Mouse (Mus musculus): Measurements from ENCODE around the gene Mfsd1. TPM values are rescaled to one million over a fixed set of nuclear protein-coding genes. Genes with fewer than 3 reads are reported as not detected.

Gene Mfsd1
- total and polyA plus RNA-seq, 3 experiments: 44.3 to 95.7 (median 56.8) TPM

- no peak for TF ChIP-seq MXI1 (IDR thresholded peaks at IDR 0.05; ENCODE audit: low read depth, low read length)
- peak; percentile 75 for TF ChIP-seq SMC3 (IDR thresholded peaks at IDR 0.05; ENCODE audit: low read depth, low read length)
- no peak for TF ChIP-seq CHD2 (IDR thresholded peaks at IDR 0.05; ENCODE audit: low read length)
- no peak for TF ChIP-seq NRF1 (IDR thresholded peaks at IDR 0.05; ENCODE audit: low read depth, low read length)
- TF ChIP-seq RAD21 (IDR thresholded peaks at IDR 0.05; ENCODE audit: low read depth, low read length): peak; percentile 78
- peak in 1 of 2 experiments; percentile 67; a peak in 2 of 4 replicates for TF ChIP-seq CTCF (conservative IDR thresholded peaks at IDR 0.05 in 1 of 2, IDR thresholded peaks at IDR 0.05 in 1 of 2; ENCODE audit: low read depth in 2 of 2, low read length in 2 of 2)
- no peak for TF ChIP-seq POLR2AphosphoS2 (IDR thresholded peaks at IDR 0.05; ENCODE audit: low read depth, low read length)
Measured at GRCm38 (mm10) chr3:67624629-67625028, 42.1 kb downstream of the Mfsd1 start (continued).

- Histone ChIP-seq H3K36me3 (replicated peaks in 1 of 2; ENCODE audit: control insufficient read depth in 1 of 2, insufficient read depth in 1 of 2, low read length in 1 of 2) (no peaks in the 10 kb centered on the region), H3K9ac (ENCODE audit: insufficient read depth, low read depth) (no peak overlapping the region), H3K27me3 (replicated peaks) (no peaks in the 10 kb centered on the region), H3K4me1 (ENCODE audit: control insufficient read depth in 1 of 2, insufficient read depth in 2 of 2) (no peaks in the 10 kb centered on the region), H3K4me3 (replicated peaks in 1 of 3; ENCODE audit: low read depth in 2 of 3, low read length in 2 of 3, poor library complexity in 1 of 3) (no peak overlapping the region), H3K79me2 (replicated peaks; ENCODE audit: control insufficient read depth, extremely low read depth, insufficient read depth, poor library complexity, severe bottlenecking) (no peaks in the 10 kb centered on the region), H3K4me2 (ENCODE audit: insufficient read depth, low read depth, poor library complexity, severe bottlenecking) (no peak overlapping the region), H3K9me3 (replicated peaks; ENCODE audit: low read length) (no peaks in the 10 kb centered on the region), H3K27ac (ENCODE audit: insufficient read depth, low read depth) (no peak overlapping the region)
- TF ChIP-seq RAD21 (IDR thresholded peaks at IDR 0.05; ENCODE audit: low read depth, low read length) (no peak), MAX (IDR thresholded peaks at IDR 0.05; ENCODE audit: low read length) (no peak), JUN (IDR thresholded peaks at IDR 0.05; ENCODE audit: insufficient read depth, low read depth, low read length) (no peak)
- in situ Hi-C loops (cut with MboI; ENCODE audit: low pct_ligation_motif_present, low pct_unique_long_range_greater_than_20kb, low sequenced_read_pairs) (no loop called here), dilution Hi-C loops (cut with MboI; ENCODE audit: extremely low pct_ligation_motif_present, extremely low pct_unique_long_range_greater_than_20kb, low sequenced_read_pairs) (no loop called here)
- DNase-seq (ENCODE audit: extremely low read depth): no peak
Measured at GRCm38 (mm10) chr3:67643135-67643534, 60.6 kb downstream of the Mfsd1 start.

GRCm38 (mm10) chr3:67645640-67646466 is 63.3 kb downstream of the Mfsd1 start:
- no peak overlapping the region for H3K4me3 ChIP-seq (replicated peaks in 1 of 3; ENCODE audit: low read depth in 2 of 3, low read length in 2 of 3, poor library complexity in 1 of 3)
- no peaks in the 10 kb centered on the region for H3K36me3 ChIP-seq (replicated peaks in 1 of 2; ENCODE audit: control insufficient read depth in 1 of 2, insufficient read depth in 1 of 2, low read length in 1 of 2)
- no peak overlapping the region for H3K9ac ChIP-seq (ENCODE audit: insufficient read depth, low read depth)
- no peak for DNase-seq (ENCODE audit: extremely low read depth)
- H3K4me1 ChIP-seq (ENCODE audit: control insufficient read depth in 1 of 2, insufficient read depth in 2 of 2): no peaks in the 10 kb centered on the region
- H3K9me3 ChIP-seq (replicated peaks; ENCODE audit: low read length): no peaks in the 10 kb centered on the region
- H3K79me2 ChIP-seq (replicated peaks; ENCODE audit: control insufficient read depth, extremely low read depth, insufficient read depth, poor library complexity, severe bottlenecking): no peaks in the 10 kb centered on the region
- no peaks in the 10 kb centered on the region for H3K27me3 ChIP-seq (replicated peaks)
- no peak overlapping the region for H3K4me2 ChIP-seq (ENCODE audit: insufficient read depth, low read depth, poor library complexity, severe bottlenecking)
- in situ Hi-C loops (cut with MboI; ENCODE audit: low pct_ligation_motif_present, low pct_unique_long_range_greater_than_20kb, low sequenced_read_pairs) (no loop called here), dilution Hi-C loops (cut with MboI; ENCODE audit: extremely low pct_ligation_motif_present, extremely low pct_unique_long_range_greater_than_20kb, low sequenced_read_pairs) (no loop called here)
- H3K27ac ChIP-seq (ENCODE audit: insufficient read depth, low read depth): no peak overlapping the region
- TF ChIP-seq UBTF (IDR thresholded peaks at IDR 0.05; ENCODE audit: low read depth, low read length): no peak

Other genes starting within 250 kb of the Mfsd1 start
- gene Mlf1, start 208.6 kb upstream of the Mfsd1 start, total RNA-seq (2012; rRNA removed): not detected in 2 replicates
- not detected in 2 replicates for gene Mlf1, start 208.6 kb upstream of the Mfsd1 start, total RNA-seq (2014; rRNA removed)
- gene Mlf1, start 208.6 kb upstream of the Mfsd1 start, polyA plus RNA-seq (2012; ENCODE audit: insufficient read length, low read depth): not detected in 2 replicates
- not detected in 2 replicates for gene Gm17402, start 207.6 kb upstream of the Mfsd1 start, total RNA-seq (2012; rRNA removed)
- not detected in 2 replicates for gene Gm17402, start 207.6 kb upstream of the Mfsd1 start, total RNA-seq (2014; rRNA removed)
- not detected in 2 replicates for gene Gm17402, start 207.6 kb upstream of the Mfsd1 start, polyA plus RNA-seq (2012; ENCODE audit: insufficient read length, low read depth)
- gene Gfm1, start 152.6 kb upstream of the Mfsd1 start, total RNA-seq (2012; rRNA removed): 47.0 and 63.5 TPM in 2 replicates
- gene Gfm1, start 152.6 kb upstream of the Mfsd1 start, total RNA-seq (2014; rRNA removed): 73.1 and 74.9 TPM in 2 replicates
- gene Gfm1, start 152.6 kb upstream of the Mfsd1 start, polyA plus RNA-seq (2012; ENCODE audit: insufficient read length, low read depth): 91.3 and 98.9 TPM in 2 replicates
- 11.0 and 14.3 TPM in 2 replicates for gene Lxn, start 118.8 kb upstream of the Mfsd1 start, total RNA-seq (2012; rRNA removed)
- 12.8 and 14.3 TPM in 2 replicates for gene Lxn, start 118.8 kb upstream of the Mfsd1 start, total RNA-seq (2014; rRNA removed)
- gene Lxn, start 118.8 kb upstream of the Mfsd1 start, polyA plus RNA-seq (2012; ENCODE audit: insufficient read length, low read depth): 31.3 and 33.3 TPM in 2 replicates
- gene Rarres1, start 67.2 kb upstream of the Mfsd1 start, total RNA-seq (2012; rRNA removed): 0.08 TPM in 1 of 2 replicates, not detected in the other
- 0.24 and 0.34 TPM in 2 replicates for gene Rarres1, start 67.2 kb upstream of the Mfsd1 start, total RNA-seq (2014; rRNA removed)
- 0.42 TPM in 1 of 2 replicates, not detected in the other for gene Rarres1, start 67.2 kb upstream of the Mfsd1 start, polyA plus RNA-seq (2012; ENCODE audit: insufficient read length, low read depth)